Mouse (Mus musculus) ES-E14 (cell line): ENCODE measurements around the gene Dmwd. TPM values are rescaled to one million over a fixed set of nuclear protein-coding genes. Genes with fewer than 3 reads are reported as not detected.

Source experiments
- DNase-seq: peaks from one replicate; pipeline ENCODE4 v3.0.0-alpha.2; 2013; ENCODE audit warnings: low read depth, low spot score
- H3K27ac ChIP-seq: 2 replicates; pipeline ENCODE4 v1.5.1; 2012; ENCODE audit warnings: low read depth, mild to moderate bottlenecking, low read length, moderate library complexity, mixed read lengths; ENCODE audit not compliant: poor library complexity, insufficient read depth, severe bottlenecking
- H3K36me3 ChIP-seq: 2 replicates; pipeline ENCODE4 v1.6.1; 2012; ENCODE audit warnings: mild to moderate bottlenecking, low read length, moderate library complexity, mixed read lengths; ENCODE audit not compliant: control insufficient read depth, poor library complexity, insufficient read depth, severe bottlenecking
- H3K4me1 ChIP-seq, 2 experiments: fragments of 150-350 bp in 1 of 2; sonication (generic) in 1 of 2; 2 replicates each; pipeline ENCODE4 v1.6.1; 2012; ENCODE audit warnings: low read length in 2 of 2, mild to moderate bottlenecking in 1 of 2, mixed read lengths in 1 of 2; ENCODE audit not compliant: control insufficient read depth in 2 of 2, insufficient read depth in 2 of 2, poor library complexity in 1 of 2
- H3K4me3 ChIP-seq, 2 experiments: fragments of 150-350 bp in 1 of 2; sonication (generic) in 1 of 2; 2 replicates each; pipeline ENCODE4 v1.5.1; 2012; ENCODE audit warnings: low read length in 2 of 2, low read depth in 1 of 2, mild to moderate bottlenecking in 1 of 2, mixed read lengths in 1 of 2; ENCODE audit not compliant: insufficient read depth in 1 of 2, poor library complexity in 1 of 2, severe bottlenecking in 1 of 2
- H3K9ac ChIP-seq: 2 replicates; pipeline ENCODE4 v1.6.1; 2012; ENCODE audit warnings: low read depth, mild to moderate bottlenecking, low read length, mixed read lengths; ENCODE audit not compliant: poor library complexity, insufficient read depth, severe bottlenecking
- H3K9me3 ChIP-seq: fragments of 150-350 bp; sonication (generic); 2 replicates; pipeline ENCODE4 v1.6.1; 2012; ENCODE audit warnings: low read depth, mild to moderate bottlenecking, low read length; ENCODE audit not compliant: control insufficient read depth, insufficient read depth
- CHD2 ChIP-seq: IDR thresholded peaks from 2 replicates; pipeline ENCODE4 v1.6.1; 2014; ENCODE audit warnings: mild to moderate bottlenecking, low read depth, low read length, inconsistent platforms
- HCFC1 ChIP-seq: IDR thresholded peaks from 2 replicates; pipeline ENCODE4 v1.6.1; 2012; ENCODE audit warnings: low read length, inconsistent platforms, borderline replicate concordance; ENCODE audit not compliant: insufficient read depth
- MAFK ChIP-seq: IDR thresholded peaks from 2 replicates; pipeline ENCODE4 v1.6.1; 2014; ENCODE audit warnings: mild to moderate bottlenecking, low read depth, low read length, inconsistent platforms; ENCODE audit not compliant: insufficient read depth
- ZC3H11A ChIP-seq: IDR thresholded peaks from 2 replicates; pipeline ENCODE4 v1.6.1; 2012; ENCODE audit warnings: low read depth, mild to moderate bottlenecking, inconsistent platforms, low read length, borderline replicate concordance
- ZNF384 ChIP-seq: IDR thresholded peaks from 2 replicates; pipeline ENCODE4 v1.6.1; 2012; ENCODE audit warnings: low read depth, low read length, inconsistent platforms
- in situ Hi-C, 2 experiments: fragments of 600-800 bp; cut with MboI; formaldehyde crosslinking; loops; one replicate each; pipeline ENCODE4 v1.15.1; 2025; ENCODE audit warnings: low sequenced_read_pairs in 2 of 2, inconsistent platforms in 1 of 2; ENCODE audit not compliant: unreplicated experiment in 2 of 2
- total RNA-seq: library from RNA; depleted of rRNA; stranded (reverse); fragments of 300-350 nt; gene quantifications from 2 replicates; pipeline ENCODE4 v1.2.3, GENCODE M21; 2012

Gene Dmwd
- total RNA-seq, 1 experiment = 41.3 TPM

DNA sequence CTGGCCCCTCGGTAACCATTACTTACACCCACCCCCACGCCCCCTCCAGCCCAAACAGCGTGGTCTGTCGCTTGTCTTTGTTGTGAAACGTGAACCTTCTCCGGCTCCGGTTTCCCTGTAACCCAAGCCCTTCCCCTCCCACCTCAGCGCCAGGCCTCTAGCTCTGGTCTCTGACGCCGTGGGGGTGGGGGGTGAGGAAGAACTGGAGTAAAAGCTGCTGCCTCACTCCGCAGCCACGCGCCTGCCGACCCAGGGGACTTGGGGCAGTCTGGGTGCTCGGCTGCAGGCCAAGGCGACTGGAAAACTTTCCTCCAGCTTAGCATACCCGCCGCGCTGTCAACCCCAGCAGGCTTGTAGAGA, 19.7 kb downstream of the Dmwd start:
- Histone ChIP-seq H3K9ac (peak overlapping the region; percentile 21; the same call in 1 of the 2 replicates), H3K36me3 (no peaks in the 10 kb centered on the region), H3K4me1 (peaks cover 2 to 14% of the 10 kb centered on the region in 2 experiments; a peak in 2 of 4 replicates), H3K9me3 (no peaks in the 10 kb centered on the region), H3K4me3 (peak overlapping the region; percentile 72 to 74), H3K27ac (no peak overlapping the region)
- in situ Hi-C loops = no loop called here
- peak; percentile 47 for DNase-seq
- TF ChIP-seq ZNF384 (no peak), ZC3H11A (no peak), HCFC1 (no peak), CHD2 (no peak), MAFK (no peak)

DNA sequence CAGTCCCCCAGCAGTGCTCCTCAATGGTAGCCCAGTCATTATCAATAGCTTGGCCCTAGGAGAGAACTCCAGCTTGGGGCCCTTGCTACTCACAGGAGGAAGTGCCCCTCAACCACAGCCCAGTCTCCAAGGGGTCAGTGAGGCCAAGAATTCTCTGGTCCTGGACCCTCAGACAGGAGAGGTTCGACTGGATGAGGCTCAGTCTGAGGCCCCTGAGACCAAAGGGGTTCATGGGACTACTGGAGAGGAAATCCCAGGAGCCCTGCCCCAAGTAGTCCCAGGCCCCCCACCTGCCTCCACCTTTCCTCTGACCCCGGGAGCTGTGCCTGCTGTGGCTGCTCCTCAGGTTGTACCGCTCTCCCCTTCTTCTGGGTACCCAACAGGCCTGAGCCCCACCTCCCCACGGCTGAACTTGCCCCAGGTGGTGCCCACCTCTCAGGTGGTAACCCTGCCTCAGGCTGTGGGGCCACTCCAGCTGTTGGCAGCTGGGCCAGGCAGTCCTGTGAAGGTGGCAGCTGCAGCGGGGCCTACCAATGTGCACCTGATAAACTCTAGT, 20.5 kb downstream of the Dmwd start:
- no peak for DNase-seq
- Histone ChIP-seq H3K9me3 (no peaks in the 10 kb centered on the region), H3K36me3 (no peaks in the 10 kb centered on the region), H3K27ac (no peak overlapping the region), H3K4me1 (peaks cover 2 to 14% of the 10 kb centered on the region in 2 experiments; a peak in 2 of 4 replicates), H3K9ac (no peak overlapping the region), H3K4me3 (peak overlapping the region; percentile 72 to 74; a peak in 1 of 4 replicates)
- in situ Hi-C loops = no loop called here
- TF ChIP-seq HCFC1 (no peak), ZC3H11A (no peak), MAFK (no peak), ZNF384 (no peak), CHD2 (no peak)

DNA sequence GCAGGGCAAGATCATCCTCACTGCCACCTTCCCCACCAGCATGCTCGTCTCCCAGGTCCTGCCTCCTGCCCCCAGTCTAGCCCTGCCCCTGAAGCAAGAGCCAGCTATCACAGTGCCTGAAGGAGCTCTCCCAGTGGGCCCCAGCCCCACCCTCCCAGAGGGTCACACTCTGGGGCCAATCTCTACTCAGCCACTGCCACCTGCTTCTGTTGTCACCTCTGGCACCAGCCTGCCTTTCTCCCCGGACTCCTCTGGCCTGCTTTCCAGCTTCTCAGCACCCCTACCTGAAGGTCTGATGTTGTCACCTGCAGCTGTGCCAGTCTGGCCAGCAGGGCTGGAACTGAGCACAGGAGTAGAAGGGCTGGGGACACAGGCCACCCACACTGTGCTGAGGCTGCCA, 21.2 kb downstream of the Dmwd start:
- Histone ChIP-seq H3K4me1 (peaks cover 2 to 10% of the 10 kb centered on the region in 2 experiments; a peak in 2 of 4 replicates), H3K9ac (no peak overlapping the region), H3K9me3 (no peaks in the 10 kb centered on the region), H3K36me3 (no peaks in the 10 kb centered on the region), H3K27ac (no peak overlapping the region), H3K4me3 (no peak overlapping the region)
- in situ Hi-C loops = no loop called here
- no peak for DNase-seq
- no peak for TF ChIP-seq ZC3H11A
- no peak for TF ChIP-seq ZNF384
- no peak for TF ChIP-seq HCFC1
- TF ChIP-seq CHD2 = no peak
- TF ChIP-seq MAFK = no peak

DNA sequence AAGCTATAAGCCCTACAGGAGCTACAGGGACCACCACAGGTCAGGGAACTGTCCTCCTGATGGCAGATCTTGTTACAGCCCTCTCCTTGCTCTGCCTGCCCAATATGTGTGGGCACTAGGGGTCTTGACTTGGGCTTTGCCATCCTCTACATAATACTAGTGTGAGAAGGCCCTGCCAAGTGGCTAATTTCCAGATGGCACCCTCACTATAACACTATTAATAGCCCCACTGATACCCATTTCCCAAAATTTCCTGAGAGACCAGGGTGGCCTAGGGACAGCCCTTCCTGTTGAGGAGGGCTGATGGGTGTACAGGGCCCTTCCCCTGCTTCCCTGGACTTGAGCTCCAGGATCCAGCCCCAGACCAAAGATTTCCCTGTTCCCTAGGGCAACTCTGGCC, 21.8 kb downstream of the Dmwd start:
- Histone ChIP-seq H3K36me3 (no peaks in the 10 kb centered on the region), H3K9me3 (no peaks in the 10 kb centered on the region), H3K27ac (no peak overlapping the region), H3K9ac (no peak overlapping the region), H3K4me1 (peaks cover 2 to 10% of the 10 kb centered on the region in 2 experiments; a peak in 2 of 4 replicates), H3K4me3 (no peak overlapping the region)
- DNase-seq = no peak
- no peak for TF ChIP-seq ZC3H11A
- no peak for TF ChIP-seq MAFK
- TF ChIP-seq HCFC1 = no peak
- TF ChIP-seq CHD2 = no peak
- TF ChIP-seq ZNF384 = no peak
- in situ Hi-C loops = no loop called here

DNA sequence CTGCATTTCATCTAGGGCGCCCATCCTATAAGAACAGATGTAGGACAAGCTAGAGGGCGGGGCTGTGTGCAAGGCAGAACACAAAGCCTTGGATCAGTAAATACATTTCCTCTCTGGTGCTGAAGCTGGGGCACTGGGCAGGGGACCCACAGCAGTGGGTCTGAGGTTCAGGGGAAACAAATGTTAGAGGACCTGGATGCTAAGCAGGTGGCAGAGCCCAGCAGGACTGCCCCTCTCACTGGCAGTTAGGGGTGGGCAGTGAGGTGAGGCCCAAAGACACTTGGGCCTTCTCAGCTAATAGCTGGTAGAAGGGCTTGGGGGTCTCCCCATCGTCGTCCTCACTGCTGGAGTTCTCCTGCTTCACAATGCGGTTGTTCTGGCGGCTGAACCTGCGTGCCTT, 22.8 kb downstream of the Dmwd start:
- Histone ChIP-seq H3K9me3 (no peaks in the 10 kb centered on the region), H3K27ac (no peak overlapping the region), H3K36me3 (no peaks in the 10 kb centered on the region), H3K4me1 (peaks cover 2 to 10% of the 10 kb centered on the region in 2 experiments; a peak in 2 of 4 replicates), H3K4me3 (no peak overlapping the region), H3K9ac (no peak overlapping the region)
- in situ Hi-C loops = no loop called here
- no peak for DNase-seq
- TF ChIP-seq CHD2 (no peak), ZC3H11A (no peak)
